Mouse (Mus musculus) lung, embryonic 14.5 days (tissue): ENCODE measurements around the gene Zmiz2. TPM values are rescaled to one million over a fixed set of nuclear protein-coding genes. Genes with fewer than 3 reads are reported as not detected.

Experiments used
- ATAC-seq: fragments of 200-750 bp; cut with Nextera tagmentation; 2 replicates; pipeline ENCODE4 v1.8.0; 2017; ENCODE audit warnings: mild to moderate bottlenecking, moderate TSS enrichment, moderate library complexity; ENCODE audit not compliant: insufficient read depth
- DNase-seq: peaks from one replicate; pipeline ENCODE4 v3.0.0-alpha.2; 2015
- H3K27ac ChIP-seq: fragments of 300-500 bp; sonication (generic); 2 replicates; pipeline ENCODE4 v1.5.1; 2014; ENCODE audit warnings: low read depth, mild to moderate bottlenecking, moderate library complexity
- H3K27me3 ChIP-seq: fragments of 300-500 bp; sonication (generic); 2 replicates; pipeline ENCODE4 v1.6.1; 2014; ENCODE audit warnings: low read length, control low read depth; ENCODE audit not compliant: insufficient read depth
- H3K36me3 ChIP-seq: fragments of 300-500 bp; sonication (generic); 2 replicates; pipeline ENCODE4 v1.6.1; 2014; ENCODE audit warnings: control low read depth; ENCODE audit not compliant: insufficient read depth
- H3K4me1 ChIP-seq: fragments of 300-500 bp; sonication (generic); 2 replicates; pipeline ENCODE4 v1.6.1; 2014; ENCODE audit warnings: antibody characterized with exemption, control low read depth; ENCODE audit not compliant: insufficient read depth
- H3K4me2 ChIP-seq: fragments of 300-500 bp; sonication (generic); 2 replicates; pipeline ENCODE4 v1.6.1; 2014; ENCODE audit warnings: mild to moderate bottlenecking
- H3K4me3 ChIP-seq: fragments of 300-500 bp; sonication (generic); 2 replicates; pipeline ENCODE4 v1.5.1; 2014; ENCODE audit warnings: low read depth, low read length
- H3K9ac ChIP-seq: fragments of 300-500 bp; sonication (generic); 2 replicates; pipeline ENCODE4 v1.6.1; 2014
- H3K9me3 ChIP-seq: fragments of 300-500 bp; sonication (generic); 2 replicates; pipeline ENCODE4 v1.6.1; 2016; ENCODE audit warnings: low read depth, low read length, control low read depth
- CTCF ChIP-seq: IDR thresholded peaks from 2 replicates; pipeline ENCODE4 v1.5.1; 2016; ENCODE audit warnings: antibody characterized with exemption, low read depth
- WGBS: fragments of 180-500 bp; shearing (Covaris S2); extraction: QIAGEN DNeasy Blood & Tissue Kit; methylation state at CpG from one replicate; pipeline ENCODE4 v1.1.7; 2014; 5-methylcytosine and 5-hydroxymethylcytosine counted together
- polyA plus RNA-seq: library from polyadenylated mRNA; unstranded; fragments of >200 nt; fragmentation: Nextera tagmentation; extraction: Ambion mirVana; gene quantifications from 2 replicates; pipeline ENCODE4 v1.2.1, GENCODE M21; 2014

Gene Zmiz2
- polyA plus RNA-seq, 1 experiment from 2014 or later, result 12.9 TPM

DNA sequence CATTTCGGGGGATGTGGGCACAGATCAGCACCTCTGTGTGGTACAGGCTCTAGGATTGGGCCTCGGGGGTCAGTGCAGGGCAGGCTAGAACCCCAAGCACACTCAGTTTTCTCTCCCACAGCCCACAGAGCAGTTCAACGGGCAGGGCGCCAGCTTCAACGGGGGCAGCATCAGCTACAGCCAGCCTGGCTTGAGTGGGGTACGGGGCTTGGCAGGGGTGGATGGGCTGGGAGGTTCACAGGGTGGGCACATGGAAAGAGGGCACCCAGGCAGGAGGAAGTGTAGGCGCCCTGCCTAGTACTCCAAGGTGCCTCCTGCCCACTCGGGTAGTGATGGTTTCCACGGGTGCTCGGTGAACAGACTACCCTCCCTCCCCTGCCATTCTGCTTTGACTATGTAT lies 9.3 kb downstream of the Zmiz2 start:
- peaks cover 79% of the 10 kb centered on the region for H3K36me3 ChIP-seq

GRCm38 (mm10) chr11:6402515-6403510 lies 13.9 kb downstream of the Zmiz2 start:
- TF ChIP-seq CTCF, result peak; percentile 79
- 84% methylated on average over 19 of the region's 19 CpGs for WGBS

More for the DNA sequence above, 9.3 kb downstream of the Zmiz2 start:
- TF ChIP-seq CTCF, result no peak
- Histone ChIP-seq H3K9ac (no peak overlapping the region), H3K27me3 (no peaks in the 10 kb centered on the region), H3K4me1 (no peaks in the 10 kb centered on the region), H3K4me2 (no peak overlapping the region), H3K27ac (no peak overlapping the region), H3K4me3 (no peak overlapping the region), H3K9me3 (no peaks in the 10 kb centered on the region)
- DNase-seq (no peak), ATAC-seq (no peak)
- WGBS, result 95% methylated on average over 10 of the region's 10 CpGs

GRCm38 (mm10) chr11:6403830-6404405 lies 15.0 kb downstream of the Zmiz2 start:
- no peak overlapping the region for H3K4me2 ChIP-seq
- no peak for DNase-seq
- H3K9ac ChIP-seq, result no peak overlapping the region
- no peak overlapping the region for H3K27ac ChIP-seq
- peaks cover 9% of the 10 kb centered on the region for H3K4me1 ChIP-seq
- WGBS, result 90% methylated on average over 5 of the region's 5 CpGs
- H3K4me3 ChIP-seq, result no peak overlapping the region
- ATAC-seq, result no peak
- H3K27me3 ChIP-seq, result no peaks in the 10 kb centered on the region
- H3K9me3 ChIP-seq, result no peaks in the 10 kb centered on the region
- no peak for TF ChIP-seq CTCF
- H3K36me3 ChIP-seq, result peaks cover 70% of the 10 kb centered on the region

More at GRCm38 (mm10) chr11:6402515-6403510, 13.9 kb downstream of the Zmiz2 start:
- no peak for ATAC-seq
- Histone ChIP-seq H3K36me3 (peaks cover 81% of the 10 kb centered on the region), H3K27me3 (no peaks in the 10 kb centered on the region), H3K4me3 (no peak overlapping the region), H3K27ac (no peak overlapping the region), H3K4me2 (no peak overlapping the region), H3K9ac (no peak overlapping the region), H3K4me1 (peaks cover 9% of the 10 kb centered on the region), H3K9me3 (no peaks in the 10 kb centered on the region)
- DNase-seq, result peak; percentile 56

DNA sequence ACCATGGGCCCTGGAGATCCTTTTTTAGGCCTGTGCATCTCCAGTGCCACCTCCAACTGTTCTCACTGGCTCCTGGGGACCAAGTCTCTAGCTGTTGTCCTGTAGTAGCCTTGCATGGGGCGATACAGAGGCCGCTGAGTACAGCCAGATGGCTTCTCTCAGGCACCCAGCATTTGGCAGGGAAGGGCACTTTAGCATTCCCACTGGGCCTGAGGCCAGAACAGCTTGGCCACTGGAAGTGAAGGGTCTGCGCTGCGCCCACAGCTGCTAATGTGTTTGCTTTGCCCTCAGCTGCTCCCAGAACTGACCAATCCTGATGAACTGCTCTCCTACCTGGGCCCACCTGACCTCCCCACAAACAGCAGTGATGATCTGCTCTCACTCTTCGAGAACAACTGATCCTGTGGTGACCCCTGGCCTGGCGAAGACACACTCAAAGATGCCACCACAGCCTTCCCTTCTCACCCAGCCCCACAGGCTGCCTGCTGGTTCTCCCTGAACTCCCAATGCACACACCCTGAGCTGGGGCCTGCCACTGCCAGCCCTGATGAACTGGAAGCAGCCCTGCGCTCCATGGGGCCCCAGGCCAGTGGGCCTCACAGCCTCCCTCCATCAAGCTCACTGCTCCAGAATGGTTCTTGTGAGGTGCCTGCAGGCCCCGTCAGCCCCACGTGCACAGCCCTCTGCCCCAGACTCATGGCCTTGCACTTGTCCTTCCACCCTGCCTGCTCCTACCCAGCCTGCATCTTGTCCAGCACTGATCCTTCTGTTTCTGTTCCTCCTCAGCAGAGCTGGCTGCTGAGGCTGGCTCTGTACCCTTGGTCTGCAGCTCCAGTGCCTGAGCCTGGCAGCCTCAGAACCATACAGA lies 16.1 kb downstream of the Zmiz2 start:
- Histone ChIP-seq H3K4me1 (peaks cover 9% of the 10 kb centered on the region), H3K36me3 (peaks cover 61% of the 10 kb centered on the region), H3K9me3 (no peaks in the 10 kb centered on the region), H3K4me2 (no peak overlapping the region), H3K9ac (peak overlapping the region; percentile 9; the same call in 1 of the 2 replicates), H3K27ac (peak overlapping the region; percentile 79), H3K27me3 (no peaks in the 10 kb centered on the region), H3K4me3 (no peak overlapping the region)
- DNase-seq (peak; percentile 69), ATAC-seq (peak; percentile 50; the same call in 1 of the 2 replicates)
- 65% methylated on average over 9 of the region's 9 CpGs for WGBS
- no peak for TF ChIP-seq CTCF

- H3K27ac ChIP-seq, result peak overlapping the region; percentile 79
- H3K36me3 ChIP-seq, result peaks cover 55% of the 10 kb centered on the region
- H3K9ac ChIP-seq, result no peak overlapping the region
- DNase-seq (no peak), ATAC-seq (peak; percentile 40)
- WGBS, result 62% methylated on average over 4 of the region's 4 CpGs
- no peak overlapping the region for H3K4me2 ChIP-seq
- no peaks in the 10 kb centered on the region for H3K9me3 ChIP-seq
- no peak for TF ChIP-seq CTCF
- H3K4me1 ChIP-seq, result peaks cover 9% of the 10 kb centered on the region
- H3K4me3 ChIP-seq, result no peak overlapping the region
- no peaks in the 10 kb centered on the region for H3K27me3 ChIP-seq
These were observed 16.8 kb downstream of the Zmiz2 start for GRCm38 (mm10) chr11:6405591-6406081.

GRCm38 (mm10) chr11:6406251-6407161 lies 17.6 kb downstream of the Zmiz2 start:
- no peaks in the 10 kb centered on the region for H3K9me3 ChIP-seq
- peak overlapping the region; percentile 79; the same call in 1 of the 2 replicates for H3K27ac ChIP-seq
- peak; percentile 61 for DNase-seq
- H3K9ac ChIP-seq, result no peak overlapping the region
- peak; percentile 51 for ATAC-seq
- H3K4me3 ChIP-seq, result no peak overlapping the region
- H3K4me1 ChIP-seq, result peaks cover 9% of the 10 kb centered on the region
- peaks cover 46% of the 10 kb centered on the region for H3K36me3 ChIP-seq
- TF ChIP-seq CTCF, result no peak
- 34% methylated on average over 14 of the region's 14 CpGs for WGBS
- H3K4me2 ChIP-seq, result no peak overlapping the region
- H3K27me3 ChIP-seq, result no peaks in the 10 kb centered on the region
